Mouse (Mus musculus): ENCODE measurements at regions not wholly inside any gene's neighbourhood (a gene's known extent, or its start where the extent isn't known, plus 50 kb on each side); places are given as distances from the start of the nearest gene placed in this dataset.

GRCm38 (mm10) chr15:96219746-96220145, 67.6 kb upstream of the Arid2 start:
- Histone ChIP-seq H3K4me3 (no peak overlapping the region), H3K36me3 (no peaks in the 10 kb centered on the region), H3K4me1 (no peaks in the 10 kb centered on the region), H3K9ac (no peak overlapping the region), H3K27me3 (no peaks in the 10 kb centered on the region), H3K27ac (no peak overlapping the region), H3K4me2 (replicated peaks) (no peak overlapping the region), H3K9me3 (no peaks in the 10 kb centered on the region)
- no peak for ATAC-seq (ENCODE audit: insufficient number of reproducible peaks, insufficient read depth, low FRiP score, low TSS enrichment)
- 86% methylated on average over 7 of the region's 7 CpGs for WGBS

- ATAC-seq (ENCODE audit: insufficient number of reproducible peaks, insufficient read depth, low FRiP score, low TSS enrichment) = no peak
- no peak overlapping the region for H3K4me3 ChIP-seq
- WGBS = 89% methylated on average over 3 of the region's 3 CpGs
- H3K4me1 ChIP-seq = no peaks in the 10 kb centered on the region
- H3K27me3 ChIP-seq = no peaks in the 10 kb centered on the region
- no peak overlapping the region for H3K27ac ChIP-seq
- no peaks in the 10 kb centered on the region for H3K36me3 ChIP-seq
- no peak overlapping the region for H3K4me2 ChIP-seq (replicated peaks)
- H3K9me3 ChIP-seq = no peaks in the 10 kb centered on the region
- no peak overlapping the region for H3K9ac ChIP-seq
Observed at GRCm38 (mm10) chr15:96231969-96232368, 55.3 kb upstream of the Arid2 start.

GRCm38 (mm10) chr15:96233113-96233512, 54.2 kb upstream of the Arid2 start:
- ATAC-seq (ENCODE audit: insufficient number of reproducible peaks, insufficient read depth, low FRiP score, low TSS enrichment) = no peak
- Histone ChIP-seq H3K27ac (no peak overlapping the region), H3K4me2 (replicated peaks) (no peak overlapping the region), H3K27me3 (no peaks in the 10 kb centered on the region), H3K9ac (no peak overlapping the region), H3K36me3 (no peaks in the 10 kb centered on the region), H3K4me3 (no peak overlapping the region), H3K9me3 (no peaks in the 10 kb centered on the region), H3K4me1 (no peaks in the 10 kb centered on the region)

- no peak overlapping the region for H3K4me2 ChIP-seq (replicated peaks)
- WGBS = 61% methylated on average over 8 of the region's 8 CpGs
- H3K9ac ChIP-seq = no peak overlapping the region
- no peak overlapping the region for H3K27ac ChIP-seq
- H3K9me3 ChIP-seq = no peaks in the 10 kb centered on the region
- H3K27me3 ChIP-seq = no peaks in the 10 kb centered on the region
- H3K36me3 ChIP-seq = no peaks in the 10 kb centered on the region
- H3K4me3 ChIP-seq = no peak overlapping the region
- no peaks in the 10 kb centered on the region for H3K4me1 ChIP-seq
- ATAC-seq (ENCODE audit: insufficient number of reproducible peaks, insufficient read depth, low FRiP score, low TSS enrichment) = no peak
Observed at GRCm38 (mm10) chr15:96234783-96235182, 52.5 kb upstream of the Arid2 start.

Measured in embryonic facial prominence, embryonic 12.5 days (tissue).